ENCODE assay signal across 7 mouse cellular contexts in genomic region chr7:110941701-110942530, GRCm38 (mm10). TPM values are rescaled to one million over a fixed set of nuclear protein-coding genes. Genes with fewer than 3 reads are reported as not detected.
DNase-seq lines count a peak whose midpoint lies in the region; ATAC-seq and TF ChIP-seq lines count a peak whose summit lies in the region.

No protein-coding gene starts in this region.

- H3K36me3 ChIP-seq in kidney, postnatal 0 days (ENCODE audit: insufficient read depth, low read length) = no peaks in the 10 kb centered on the region
- H3K36me3 ChIP-seq in stomach, embryonic 15.5 days = no peaks in the 10 kb centered on the region

- H3K27me3 ChIP-seq in kidney, postnatal 0 days (ENCODE audit: insufficient read depth, low read length) = no peaks in the 10 kb centered on the region
- H3K27me3 ChIP-seq in stomach, embryonic 15.5 days (replicated peaks) = no peaks in the 10 kb centered on the region

- 25% methylated on average over 6 of the region's 6 CpGs for WGBS in kidney, postnatal 0 days
- WGBS in stomach, embryonic 15.5 days = 48% methylated on average over 6 of the region's 6 CpGs

- H3K4me3 ChIP-seq in kidney, postnatal 0 days (replicated peaks; ENCODE audit: low read depth, low read length) = no peak overlapping the region
- H3K4me3 ChIP-seq in stomach, embryonic 15.5 days (replicated peaks) = no peak overlapping the region

- no peak for TF ChIP-seq CTCF in kidney, postnatal 0 days (IDR thresholded peaks at IDR 0.05; ENCODE audit: low read depth)

- no peak overlapping the region for H3K9ac ChIP-seq in kidney, postnatal 0 days (ENCODE audit: low read depth, low read length)
- no peak overlapping the region for H3K9ac ChIP-seq in stomach, embryonic 15.5 days

- H3K27ac ChIP-seq in kidney, postnatal 0 days = peak overlapping the region; percentile 67
- H3K27ac ChIP-seq in stomach, embryonic 15.5 days = peak overlapping the region; percentile 2; the same call in 1 of the 2 replicates

- no peak; the same call in 1 of the 2 replicates for ATAC-seq in kidney, postnatal 0 days (replicated peaks; ENCODE audit: low FRiP score, low read depth)
- peak; percentile 83; the same call in 1 of the 2 replicates for ATAC-seq in stomach, embryonic 15.5 days (ENCODE audit: insufficient read depth, low FRiP score, low read depth)

- no peaks in the 10 kb centered on the region for H3K9me3 ChIP-seq in kidney, postnatal 0 days (replicated peaks; ENCODE audit: low read length)
- H3K9me3 ChIP-seq in stomach, embryonic 15.5 days = no peaks in the 10 kb centered on the region

- 0 out of 2 replicates have a peak, but pooled peaks cover 3% of the 10 kb centered on the region for H3K4me1 ChIP-seq in kidney, postnatal 0 days (replicated peaks; ENCODE audit: insufficient read depth, low read length)
- no peaks in the 10 kb centered on the region for H3K4me1 ChIP-seq in stomach, embryonic 15.5 days

- DNase-seq in MEL-GATA-1-ER (ENCODE audit: extremely low read depth, low read depth) = peak; percentile 73
- peak; percentile 46 for DNase-seq in brain, adult 2 months (ENCODE audit: low read depth, low spot score)
- peak; percentile 78 for DNase-seq in heart, adult 8-10 months (ENCODE audit: low spot score)
- peak; percentile 76 for DNase-seq in kidney, postnatal 0 days (ENCODE audit: low spot score)
- no peak for DNase-seq in frontal cortex, postnatal 36 days (ENCODE audit: low spot score in 2 of 2)
- DNase-seq in spleen, adult 18-20 months = no peak

- no peak overlapping the region for H3K4me2 ChIP-seq in kidney, postnatal 0 days (ENCODE audit: low read length)
- no peak overlapping the region for H3K4me2 ChIP-seq in stomach, embryonic 15.5 days

RNA-seq across cellular contexts. Expression of gene Mrvi1, which starts 40.3 kb away (rescaled TPM):
- total RNA-seq in heart, adult 8-10 months (2022) = 10 to 100 TPM; 12.7 to 15.6 (median 14.4) TPM
- 9.3 and 9.5 TPM in 2 replicates for polyA plus RNA-seq in kidney, postnatal 0 days (2015; fragmentation: Nextera tagmentation; extraction: Ambion mirVana)
- 18.0 and 19.3 TPM in 2 replicates for polyA plus RNA-seq in stomach, embryonic 15.5 days (2015; fragmentation: Nextera tagmentation; extraction: Ambion mirVana)

Comparison
In these comparisons a context has a peak if more than half of its experiments do, and no peak if none do; other contexts are left out.
1. DNase-seq: peak in MEL-GATA-1-ER (single experiment), brain, adult 2 months (single experiment), heart, adult 8-10 months (single experiment) and kidney, postnatal 0 days (single experiment); none in frontal cortex, postnatal 36 days (0 of 2) and spleen, adult 18-20 months (0 of 2).